Mouse (Mus musculus) myocyte (in vitro differentiated cells): ENCODE measurements around the gene Rex1bd. TPM values are rescaled to one million over a fixed set of nuclear protein-coding genes. Genes with fewer than 3 reads are reported as not detected.

Experiments
- H3K27me3 ChIP-seq: one replicate; pipeline ENCODE4 v1.6.1; 2011; ENCODE audit not compliant: control insufficient read depth, insufficient read depth, insufficient read length
- H3K36me3 ChIP-seq: one replicate; pipeline ENCODE4 v1.6.1; 2011; ENCODE audit not compliant: control insufficient read depth, insufficient read depth
- H3K4me2 ChIP-seq: one replicate; pipeline ENCODE4 v1.6.1; 2011; ENCODE audit warnings: low read depth, control low read depth
- H3K4me3 ChIP-seq: one replicate; pipeline ENCODE4 v1.5.1; 2011; ENCODE audit warnings: mild to moderate bottlenecking, control low read depth, moderate library complexity
- H3K79me2 ChIP-seq: one replicate; pipeline ENCODE4 v1.6.1; 2011; ENCODE audit not compliant: control insufficient read depth, insufficient read depth
- H3ac ChIP-seq: one replicate; pipeline ENCODE4 v1.6.1; 2011; ENCODE audit not compliant: control insufficient read depth, insufficient read length
- CEBPB ChIP-seq: IDR thresholded peaks from 2 replicates; pipeline ENCODE4 v1.6.1; 2011; ENCODE audit warnings: mild to moderate bottlenecking, moderate library complexity; ENCODE audit not compliant: poor library complexity, insufficient read depth, severe bottlenecking
- E2F4 ChIP-seq: IDR thresholded peaks from one replicate; pipeline ENCODE4 v1.6.1; 2011; ENCODE audit warnings: mild to moderate bottlenecking, control low read depth, moderate library complexity; ENCODE audit not compliant: insufficient read depth
- MAX ChIP-seq: IDR thresholded peaks from one replicate; pipeline ENCODE4 v1.6.1; 2011; ENCODE audit warnings: low read depth, mild to moderate bottlenecking, control low read depth
- MYOD1 ChIP-seq, 3 experiments: IDR thresholded peaks; one replicate each; pipeline ENCODE4 v1.6.1; 2011; ENCODE audit warnings: control low read depth in 2 of 3, low read depth in 2 of 3, mild to moderate bottlenecking in 2 of 3, moderate library complexity in 1 of 3; ENCODE audit not compliant: insufficient read length in 2 of 3, control insufficient read depth in 1 of 3
- MYOG ChIP-seq, 3 experiments: IDR thresholded peaks; one replicate each; pipeline ENCODE4 v1.6.1; 2011; ENCODE audit warnings: control low read depth in 2 of 3, low read depth in 2 of 3, mild to moderate bottlenecking in 2 of 3; ENCODE audit not compliant: insufficient read length in 2 of 3, control insufficient read depth in 1 of 3, insufficient read depth in 1 of 3
- POLR2A ChIP-seq: IDR thresholded peaks from one replicate; pipeline ENCODE4 v1.6.1; 2011; ENCODE audit warnings: low read depth, mild to moderate bottlenecking, control low read depth, moderate library complexity; ENCODE audit not compliant: insufficient read length
- POLR2AphosphoS2 ChIP-seq: IDR thresholded peaks from one replicate; pipeline ENCODE4 v1.6.1; 2011; ENCODE audit warnings: low read depth, control low read depth; ENCODE audit not compliant: insufficient read length
- REST ChIP-seq: IDR thresholded peaks from one replicate; pipeline ENCODE4 v1.6.1; 2011; ENCODE audit warnings: mild to moderate bottlenecking, control low read depth, moderate library complexity; ENCODE audit not compliant: insufficient read depth, insufficient read length
- SRF ChIP-seq: IDR thresholded peaks from one replicate; pipeline ENCODE4 v1.6.1; 2011; ENCODE audit warnings: low read depth; ENCODE audit not compliant: control insufficient read depth, insufficient read length
- TCF12 ChIP-seq: IDR thresholded peaks from one replicate; pipeline ENCODE4 v1.6.1; 2011; ENCODE audit warnings: mild to moderate bottlenecking, control low read depth; ENCODE audit not compliant: poor library complexity, insufficient read depth, severe bottlenecking
- TCF3 ChIP-seq: IDR thresholded peaks from one replicate; pipeline ENCODE4 v1.6.1; 2011; ENCODE audit warnings: low read depth, control low read depth; ENCODE audit not compliant: insufficient read length
- USF1 ChIP-seq: IDR thresholded peaks from one replicate; pipeline ENCODE4 v1.6.1; 2011; ENCODE audit warnings: low read depth, mild to moderate bottlenecking, control low read depth, moderate library complexity
- polyA plus RNA-seq: library from polyadenylated mRNA; unstranded; fragments of >200 nt; fragmentation: generic; extraction: Trizol; gene quantifications from one replicate; pipeline ENCODE4 v1.2.1, GENCODE M21; 2012; ENCODE audit warnings: missing spikeins

The Rex1bd gene
- polyA plus RNA-seq, 1 experiment, result 259 TPM

DNA sequence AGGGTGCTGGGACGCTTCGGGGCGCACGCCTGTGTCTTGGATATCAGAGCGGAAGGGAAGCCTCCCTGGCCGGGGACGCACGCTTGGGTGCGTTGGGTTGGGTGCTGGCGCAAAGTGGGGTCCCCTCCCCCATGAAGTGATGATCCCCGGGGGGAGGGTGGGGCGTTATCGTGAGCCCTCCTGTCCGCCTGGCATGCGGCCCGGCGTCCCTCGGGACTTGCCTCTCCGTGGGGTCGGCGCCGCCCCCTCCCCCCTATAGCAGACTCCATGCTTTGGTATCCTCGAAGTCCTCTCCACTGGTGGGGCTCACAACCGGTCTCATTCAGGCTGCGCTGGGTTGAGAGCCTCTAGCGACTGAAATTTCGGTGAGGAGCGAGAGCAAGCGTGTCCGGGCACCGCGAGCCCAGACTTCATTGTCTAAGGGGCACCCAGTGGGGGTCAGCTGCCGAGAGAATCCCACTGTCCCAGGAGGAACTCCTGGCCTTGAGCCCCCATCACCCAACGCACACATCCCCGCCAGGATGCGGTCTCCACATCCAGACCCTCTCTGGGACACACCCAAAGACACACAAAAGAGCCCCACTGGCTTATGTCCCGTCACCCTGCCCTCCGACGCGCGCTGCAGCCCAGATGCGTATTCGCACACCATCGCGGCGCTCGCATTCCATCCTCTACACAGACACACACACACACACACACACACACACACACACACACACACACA is 12.7 kb downstream of the Rex1bd start:
- H3K36me3 ChIP-seq, result no peaks in the 10 kb centered on the region
- peak overlapping the region; percentile 32 for H3ac ChIP-seq
- no peak for TF ChIP-seq MYOD1 (IDR thresholded peaks at IDR 0.05; ENCODE audit: control insufficient read depth in 1 of 3, insufficient read length in 2 of 3, low read depth in 2 of 3)
- TF ChIP-seq POLR2A, result peak; percentile 43
- peak overlapping the region; percentile 79 for H3K4me2 ChIP-seq
- peak overlapping the region; percentile 47 for H3K4me3 ChIP-seq
- H3K79me2 ChIP-seq, result peaks cover 13% of the 10 kb centered on the region
- no peaks in the 10 kb centered on the region for H3K27me3 ChIP-seq

DNA sequence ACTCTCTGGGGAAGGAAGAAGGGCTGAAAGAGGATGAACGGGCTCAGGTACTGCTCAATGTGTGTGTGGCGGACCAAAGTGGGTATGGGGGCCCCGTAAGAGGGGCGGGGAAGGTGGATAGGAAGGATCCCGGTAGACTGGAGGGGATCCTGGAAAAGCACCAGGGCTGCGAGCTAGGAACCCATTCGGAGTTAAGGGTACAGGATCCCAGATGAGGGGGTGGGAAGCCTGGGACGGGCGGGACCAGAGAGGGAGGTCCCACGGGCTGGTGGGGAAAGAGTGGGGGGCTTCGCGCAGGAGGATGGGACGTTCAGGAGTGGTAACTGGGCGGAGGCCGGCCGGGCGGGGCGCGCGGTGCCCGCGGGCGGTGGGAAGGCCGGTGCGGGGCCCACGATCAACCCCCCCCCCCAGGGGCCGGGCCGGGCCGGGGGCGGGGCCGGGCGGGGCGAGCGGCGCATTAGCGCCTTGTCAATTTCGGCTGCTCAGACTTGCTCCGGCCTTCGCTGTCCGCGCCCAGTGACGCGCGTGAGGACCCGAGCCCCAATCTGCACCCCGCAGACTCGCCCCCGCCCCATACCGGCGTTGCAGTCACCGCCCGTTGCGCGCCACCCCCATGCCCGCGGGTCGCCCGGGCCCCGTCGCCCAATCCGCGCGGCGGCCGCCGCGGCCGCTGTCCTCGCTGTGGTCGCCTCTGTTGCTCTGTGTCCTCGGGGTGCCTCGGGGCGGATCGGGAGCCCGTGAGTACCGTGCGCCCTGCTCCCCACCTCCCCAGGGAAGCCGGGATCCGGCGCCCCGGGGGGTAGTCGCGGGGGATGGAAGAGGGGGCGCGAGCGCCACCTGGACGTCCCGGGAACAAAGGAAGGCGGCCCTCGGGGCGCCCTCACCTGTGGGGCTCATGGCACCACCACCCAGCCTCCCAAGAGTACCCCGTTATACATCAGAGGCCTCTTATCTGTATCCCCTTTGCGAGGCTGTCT is 13.6 kb downstream of the Rex1bd start, which contains the start of gene Crlf1:
Crlf1 (plus strand) TSS at position 495 of the 977 bp plus-strand sequence.
- peak within 1 kb of the TSS; percentile 79 for H3K4me2 ChIP-seq
- H3ac ChIP-seq, result peak within 1 kb of the TSS; percentile 32
- no peaks in the 10 kb centered on the region for H3K36me3 ChIP-seq
- H3K79me2 ChIP-seq, result peaks cover 13% of the 10 kb centered on the region
- peak within 1 kb of the TSS; percentile 47 for H3K4me3 ChIP-seq
- peak; percentile 75 for TF ChIP-seq POLR2AphosphoS2
- TF ChIP-seq USF1, result no peak
- TF ChIP-seq E2F4, result no peak
- TF ChIP-seq SRF, result no peak
- TF ChIP-seq POLR2A, result peak; percentile 68
- H3K27me3 ChIP-seq, result no peaks in the 10 kb centered on the region

DNA sequence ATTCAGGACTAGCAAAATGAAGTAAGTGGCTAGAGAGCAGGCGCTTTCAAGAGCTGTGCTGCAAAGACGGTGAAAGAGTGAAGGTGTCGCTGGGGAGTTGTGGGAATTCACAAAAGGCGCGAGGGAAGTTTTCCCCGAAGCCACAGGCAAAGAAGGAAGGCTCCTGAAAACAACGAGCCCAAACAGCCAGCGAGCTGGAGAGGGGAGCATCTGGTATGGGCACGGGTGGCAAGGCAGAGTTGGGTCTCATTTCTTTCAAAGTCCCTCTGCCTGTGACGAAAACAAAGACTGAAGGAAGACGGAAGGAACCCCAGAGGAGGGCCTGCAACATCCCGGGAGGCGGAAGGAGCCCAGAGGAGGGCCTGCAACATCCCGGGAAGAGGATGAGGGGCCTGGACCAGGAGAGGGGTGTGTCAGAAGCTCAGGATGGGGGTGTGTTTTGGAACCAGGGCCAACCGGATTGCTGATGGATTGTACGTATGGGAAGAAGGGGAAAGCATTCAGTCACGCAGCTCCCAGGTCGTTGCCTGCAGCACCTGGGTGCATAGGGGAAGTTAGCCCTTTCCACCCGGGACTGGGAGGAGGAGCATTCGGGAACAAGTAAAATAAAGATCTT is 15.6 kb downstream of the Rex1bd start:
- H3K4me2 ChIP-seq, result no peak overlapping the region
- TF ChIP-seq POLR2AphosphoS2, result no peak
- TF ChIP-seq USF1, result no peak
- no peak for TF ChIP-seq CEBPB
- TF ChIP-seq MAX, result no peak
- no peak for TF ChIP-seq TCF12
- no peak for TF ChIP-seq POLR2A
- no peak for TF ChIP-seq MYOD1 (IDR thresholded peaks at IDR 0.05; ENCODE audit: control insufficient read depth in 1 of 3, insufficient read length in 2 of 3, low read depth in 2 of 3)
- TF ChIP-seq REST, result no peak
- H3ac ChIP-seq, result no peak overlapping the region
- H3K4me3 ChIP-seq, result no peak overlapping the region
- H3K36me3 ChIP-seq, result no peaks in the 10 kb centered on the region
- H3K27me3 ChIP-seq, result no peaks in the 10 kb centered on the region
- H3K79me2 ChIP-seq, result peaks cover 9% of the 10 kb centered on the region

DNA sequence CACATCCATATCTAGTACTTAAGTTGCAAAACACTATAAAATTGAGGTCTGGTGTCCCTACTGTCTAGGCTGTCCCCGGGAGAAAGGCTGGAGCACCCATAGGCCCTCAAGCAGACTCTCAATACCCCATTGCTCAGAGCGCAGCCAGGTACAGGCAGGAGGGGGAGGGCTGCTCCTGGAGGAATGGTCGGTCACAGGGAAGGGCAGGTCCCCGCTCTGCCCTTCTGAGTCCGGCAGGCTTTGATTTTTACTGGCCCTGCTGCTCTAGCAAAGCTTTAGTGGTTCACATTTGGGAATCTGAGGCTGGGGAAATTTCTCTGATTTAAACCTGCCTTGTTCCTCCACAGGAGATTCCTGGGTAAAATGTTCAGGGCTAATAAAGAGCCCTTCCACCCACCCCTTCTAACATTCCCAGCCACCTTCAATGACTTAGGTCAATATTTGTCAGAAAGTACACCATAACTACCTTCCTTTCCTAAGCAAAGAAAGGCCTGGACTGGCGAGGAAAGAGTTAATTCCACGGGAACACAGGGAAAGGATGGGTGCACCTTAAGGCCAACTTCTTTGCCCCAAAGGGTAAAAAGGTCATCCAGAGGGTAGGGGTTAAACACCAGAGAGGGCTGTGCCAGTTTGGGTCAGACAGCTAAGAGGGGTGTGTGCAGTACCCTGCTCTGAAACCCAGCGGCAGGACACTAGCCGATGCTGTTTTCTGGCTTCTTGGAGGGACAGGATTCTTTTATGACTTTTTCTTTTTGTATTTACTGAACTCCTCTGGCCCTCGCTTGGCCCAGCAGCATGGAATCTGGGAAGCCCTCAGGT is 16.3 kb downstream of the Rex1bd start:
- no peak overlapping the region for H3ac ChIP-seq
- TF ChIP-seq POLR2A (no peak), E2F4 (no peak), MYOD1 (IDR thresholded peaks at IDR 0.05; ENCODE audit: control insufficient read depth in 1 of 3, insufficient read length in 2 of 3, low read depth in 2 of 3) (no peak), TCF12 (no peak), REST (no peak), TCF3 (no peak), MYOG (IDR thresholded peaks at IDR 0.05; ENCODE audit: control insufficient read depth in 1 of 3, insufficient read depth in 1 of 3, insufficient read length in 2 of 3, low read depth in 2 of 3) (no peak), MAX (no peak), CEBPB (no peak), POLR2AphosphoS2 (no peak), USF1 (no peak), SRF (no peak)
- H3K79me2 ChIP-seq, result peaks cover 8% of the 10 kb centered on the region
- H3K36me3 ChIP-seq, result no peaks in the 10 kb centered on the region
- no peak overlapping the region for H3K4me3 ChIP-seq
- no peaks in the 10 kb centered on the region for H3K27me3 ChIP-seq
- H3K4me2 ChIP-seq, result peak overlapping the region; percentile 67
